Comparison of ENCODE assay signal across 8 mouse cellular contexts in the genomic region with DNA sequence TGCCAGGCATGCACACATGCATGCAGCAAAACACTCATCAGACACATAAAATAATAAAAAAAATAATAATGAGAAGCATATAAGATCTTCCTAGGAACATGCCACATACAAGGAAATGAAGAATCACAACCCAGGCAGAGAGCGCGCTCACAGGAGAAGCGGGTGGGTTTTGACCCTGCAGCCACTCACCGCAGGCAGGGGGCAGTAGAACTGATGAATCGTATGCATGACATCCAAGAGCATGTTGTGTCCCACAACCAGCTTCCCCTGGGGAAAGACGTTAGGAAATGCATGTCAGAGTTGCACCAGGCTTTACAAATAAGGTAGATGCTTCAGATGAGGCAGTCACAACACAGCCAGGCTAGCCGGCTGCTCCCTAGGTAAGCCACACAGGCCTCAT. TPM values are rescaled to one million over a fixed set of nuclear protein-coding genes. Genes with fewer than 3 reads are reported as not detected.
DNase-seq lines count a peak whose midpoint lies in the region; ATAC-seq and TF ChIP-seq lines count a peak whose summit lies in the region.
"Had no signal": no experiment of that assay in that cellular context is flagged by ENCODE, and none has a peak within 500 bp of the region (broad histone marks: within the 10 kb centered on the region; RNA-seq: fewer than 3 reads in every experiment).

No protein-coding gene starts in this region.

- peaks cover 28% of the 10 kb centered on the region for H3K36me3 ChIP-seq in intestine, postnatal 0 days (ENCODE audit: control insufficient read depth, insufficient read depth)
- no peaks in the 10 kb centered on the region for H3K36me3 ChIP-seq in intestine, embryonic 16.5 days (ENCODE audit: control insufficient read depth, insufficient read depth, low read length)
- no peaks in the 10 kb centered on the region; the same call in 1 of the 2 replicates for H3K36me3 ChIP-seq in thymus, adult 2 months (ENCODE audit: control insufficient read depth, insufficient read depth, low read length)

- H3K27ac ChIP-seq in intestine, postnatal 0 days (ENCODE audit: low read depth, low read length): no peak overlapping the region
- no peak overlapping the region for H3K27ac ChIP-seq in intestine, embryonic 16.5 days (ENCODE audit: low read length)
- H3K27ac ChIP-seq in thymus, adult 2 months (ENCODE audit: control insufficient read depth, insufficient read depth, low read length): no peak overlapping the region
- no peak overlapping the region for H3K27ac ChIP-seq in embryonic fibroblast, embryonic 13.5 days (ENCODE audit: insufficient read depth, low read length)
- H3K27ac ChIP-seq: midbrain, embryonic 12.5 days had no signal

- no peak overlapping the region for H3K9ac ChIP-seq in intestine, postnatal 0 days (ENCODE audit: low read depth, low read length)
- no peak overlapping the region for H3K9ac ChIP-seq in intestine, embryonic 16.5 days (ENCODE audit: low read depth, low read length)
- H3K9ac ChIP-seq: midbrain, embryonic 12.5 days had no signal

- H3K4me2 ChIP-seq in intestine, postnatal 0 days (replicated peaks; ENCODE audit: low read depth): no peak overlapping the region
- no peak overlapping the region for H3K4me2 ChIP-seq in intestine, embryonic 16.5 days (ENCODE audit: low read depth, low read length)
- H3K4me2 ChIP-seq: midbrain, embryonic 12.5 days had no signal

- no peaks in the 10 kb centered on the region for H3K9me3 ChIP-seq in intestine, postnatal 0 days (ENCODE audit: control insufficient read depth)
- no peaks in the 10 kb centered on the region for H3K9me3 ChIP-seq in intestine, embryonic 16.5 days (ENCODE audit: control insufficient read depth, low read length)
- H3K9me3 ChIP-seq: midbrain, embryonic 12.5 days had no signal

- TF ChIP-seq POLR2A in thymus, adult 2 months (IDR thresholded peaks at IDR 0.05; ENCODE audit: control insufficient read depth, extremely low read depth, insufficient read depth, low read length, poor library complexity): no peak
- TF ChIP-seq POLR2A in embryonic fibroblast, embryonic 13.5 days (IDR thresholded peaks at IDR 0.05; ENCODE audit: low read depth, low read length): no peak

- H3K27me3 ChIP-seq in intestine, postnatal 0 days (replicated peaks; ENCODE audit: control insufficient read depth, insufficient read depth, low read length): no peaks in the 10 kb centered on the region
- no peaks in the 10 kb centered on the region for H3K27me3 ChIP-seq in intestine, embryonic 16.5 days (replicated peaks; ENCODE audit: control insufficient read depth, insufficient read depth, low read length)
- no peaks in the 10 kb centered on the region for H3K27me3 ChIP-seq in thymus, adult 2 months (ENCODE audit: control insufficient read depth, insufficient read depth, low read length)
- H3K27me3 ChIP-seq: midbrain, embryonic 12.5 days had no signal

- ATAC-seq in intestine, postnatal 0 days: no peak
- ATAC-seq in intestine, embryonic 16.5 days: no peak
- no peak for ATAC-seq in erythroblast, adult 5-6 weeks (replicated peaks; ENCODE audit: low FRiP score, poor library complexity, severe bottlenecking)

- no peak overlapping the region for H3K4me3 ChIP-seq in intestine, postnatal 0 days (ENCODE audit: low read depth, low read length)
- no peak overlapping the region for H3K4me3 ChIP-seq in intestine, embryonic 16.5 days (ENCODE audit: low read length)
- H3K4me3 ChIP-seq in thymus, adult 2 months (ENCODE audit: control insufficient read depth, insufficient read depth, low read length): no peak overlapping the region
- no peak overlapping the region for H3K4me3 ChIP-seq in embryonic fibroblast, embryonic 13.5 days (ENCODE audit: insufficient read depth, low read length)
- H3K4me3 ChIP-seq: midbrain, embryonic 12.5 days had no signal

- WGBS in intestine, postnatal 0 days: 81% methylated on average over 7 of the region's 7 CpGs
- whole genome bisulfite sequencing in intestine, embryonic 16.5 days: 73% methylated on average over 7 of the region's 7 CpGs
- 95% methylated on average over 7 of the region's 7 CpGs for WGBS in thymus, adult 2 months

- DNase-seq in thymus, adult 2 months: peak; percentile 42
- DNase-seq in thymus, adult 18-20 months: no peak
- DNase-seq in urinary bladder, postnatal 36 days (ENCODE audit: low spot score in 2 of 2): no peak

- no peaks in the 10 kb centered on the region for H3K4me1 ChIP-seq in intestine, postnatal 0 days (replicated peaks; ENCODE audit: control insufficient read depth, insufficient read depth, low read length)
- H3K4me1 ChIP-seq in intestine, embryonic 16.5 days (ENCODE audit: control insufficient read depth, insufficient read depth, low read length): no peaks in the 10 kb centered on the region
- H3K4me1 ChIP-seq in thymus, adult 2 months (replicated peaks; ENCODE audit: control insufficient read depth, insufficient read depth, low read length): no peaks in the 10 kb centered on the region
- no peaks in the 10 kb centered on the region for H3K4me1 ChIP-seq in embryonic fibroblast, embryonic 13.5 days (ENCODE audit: control insufficient read depth, insufficient read depth, low read length)
- H3K4me1 ChIP-seq: midbrain, embryonic 12.5 days had no signal

- peak; percentile 55 for TF ChIP-seq CTCF in intestine, postnatal 0 days (IDR thresholded peaks at IDR 0.05; ENCODE audit: low read depth)
- TF ChIP-seq CTCF in thymus, adult 2 months (IDR thresholded peaks at IDR 0.05; ENCODE audit: borderline replicate concordance, control insufficient read depth, extremely low read depth, insufficient read depth, low read length, poor library complexity): no peak
- TF ChIP-seq CTCF in embryonic fibroblast, embryonic 13.5 days (IDR thresholded peaks at IDR 0.05; ENCODE audit: borderline replicate concordance, insufficient read depth, low read length): peak; percentile 33; the same call in 1 of the 2 replicates

RNA-seq across cellular contexts. Expression of a gene that starts 27.9 kb away (rescaled TPM):
- polyA plus RNA-seq in intestine, postnatal 0 days (2015; fragmentation: Nextera tagmentation; extraction: Ambion mirVana): 15.4 and 17.4 TPM in 2 replicates
- 35.8 and 39.4 TPM in 2 replicates for polyA plus RNA-seq in intestine, embryonic 16.5 days (2015; fragmentation: Nextera tagmentation; extraction: Ambion mirVana)
- 16.1 and 21.0 TPM in 2 replicates for polyA plus RNA-seq in thymus, adult 2 months (2012; rRNA removed)
- 33.4 and 38.1 TPM in 2 replicates for polyA plus RNA-seq in embryonic fibroblast, embryonic 13.5 days (2011; ENCODE audit: insufficient read length, low read depth, missing spikeins)
- total RNA-seq in erythroblast, adult 5-6 weeks (2015; ENCODE audit: low replicate concordance): 2.9 and 3.1 TPM in 2 replicates
- total RNA-seq in erythroblast, adult 5-6 weeks (2017; ENCODE audit: low replicate concordance): 8.5 and 8.7 TPM in 2 replicates

RNA-seq across cellular contexts. Expression of a gene that starts 31.6 kb away (rescaled TPM):
- polyA plus RNA-seq in intestine, postnatal 0 days (2015; fragmentation: Nextera tagmentation; extraction: Ambion mirVana): 19.4 and 21.1 TPM in 2 replicates
- 36.6 and 38.3 TPM in 2 replicates for polyA plus RNA-seq in intestine, embryonic 16.5 days (2015; fragmentation: Nextera tagmentation; extraction: Ambion mirVana)
- polyA plus RNA-seq in thymus, adult 2 months (2012; rRNA removed): 29.6 and 32.0 TPM in 2 replicates
- polyA plus RNA-seq in embryonic fibroblast, embryonic 13.5 days (2011; ENCODE audit: insufficient read length, low read depth, missing spikeins): 40.0 and 51.7 TPM in 2 replicates
- total RNA-seq in erythroblast, adult 5-6 weeks (2015; ENCODE audit: low replicate concordance): 10.4 and 12.5 TPM in 2 replicates
- 9.8 and 10.6 TPM in 2 replicates for total RNA-seq in erythroblast, adult 5-6 weeks (2017; ENCODE audit: low replicate concordance)

RNA-seq across cellular contexts. Expression of a gene that starts 31.7 kb away (rescaled TPM):
- 2.5 and 2.7 TPM in 2 replicates for polyA plus RNA-seq in intestine, postnatal 0 days (2015; fragmentation: Nextera tagmentation; extraction: Ambion mirVana)
- polyA plus RNA-seq in intestine, embryonic 16.5 days (2015; fragmentation: Nextera tagmentation; extraction: Ambion mirVana): 3.4 and 4.1 TPM in 2 replicates
- 3.0 and 4.2 TPM in 2 replicates for polyA plus RNA-seq in thymus, adult 2 months (2012; rRNA removed)
- polyA plus RNA-seq in embryonic fibroblast, embryonic 13.5 days (2011; ENCODE audit: insufficient read length, low read depth, missing spikeins): 2.7 and 3.8 TPM in 2 replicates
- total RNA-seq in erythroblast, adult 5-6 weeks (2015; ENCODE audit: low replicate concordance): 1.5 and 3.6 TPM in 2 replicates
- 6.0 and 6.3 TPM in 2 replicates for total RNA-seq in erythroblast, adult 5-6 weeks (2017; ENCODE audit: low replicate concordance)
